Mouse (Mus musculus) ovary, postnatal 36 days (tissue): Measurements from ENCODE around the gene Col11a2.
A peak's percentile ranks its signal among the peaks of the same experiment; 100 is the strongest.
"Not testable (repeated sequence)": the region's sequence is repeated elsewhere in the genome, so short reads cannot be mapped to it uniquely, and the experiment has no call there.

Source experiments
- DNase-seq: peaks from one replicate; pipeline ENCODE4 v3.0.0; 2022; ENCODE audit warnings: low spot score, mixed read lengths

Gene Col11a2

DNA sequence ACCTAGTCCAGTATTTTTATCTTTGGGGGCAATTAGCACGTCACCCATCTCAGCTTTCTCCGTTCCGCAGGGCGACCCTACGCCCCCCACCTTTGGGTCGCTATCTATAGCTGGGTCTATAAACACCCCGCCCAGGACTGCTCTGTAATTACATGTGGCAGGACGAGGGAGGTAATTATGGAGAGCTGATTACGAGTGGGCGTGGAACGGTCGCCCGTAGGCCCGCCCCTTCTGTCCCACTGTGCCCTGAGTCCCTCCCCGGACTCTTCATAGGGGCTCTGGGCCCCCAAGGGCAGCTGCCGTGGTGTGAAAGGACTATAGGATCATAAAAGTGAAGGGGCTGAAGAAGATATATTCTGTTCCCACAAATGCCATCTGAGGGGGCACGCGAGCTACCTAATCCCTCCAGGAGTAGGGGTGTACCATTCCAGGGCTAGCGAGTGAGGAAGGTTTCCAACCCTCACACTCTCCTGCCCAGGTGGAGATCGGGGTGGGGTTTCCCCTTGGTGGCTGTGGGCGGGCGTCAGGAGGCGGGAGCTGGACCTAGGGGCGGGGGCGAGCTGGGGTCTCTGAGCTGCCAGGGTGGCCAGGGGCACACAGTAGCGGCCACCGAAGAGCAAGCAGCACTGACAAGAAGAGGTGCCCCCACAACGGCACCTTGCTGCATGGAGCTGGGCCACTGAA is at the start of gene Col11a2:
Gene Col11a2, plus strand, starts transcription at position 560 of the 684 bp plus-strand sequence.
- DNase-seq, result no peak

DNA sequence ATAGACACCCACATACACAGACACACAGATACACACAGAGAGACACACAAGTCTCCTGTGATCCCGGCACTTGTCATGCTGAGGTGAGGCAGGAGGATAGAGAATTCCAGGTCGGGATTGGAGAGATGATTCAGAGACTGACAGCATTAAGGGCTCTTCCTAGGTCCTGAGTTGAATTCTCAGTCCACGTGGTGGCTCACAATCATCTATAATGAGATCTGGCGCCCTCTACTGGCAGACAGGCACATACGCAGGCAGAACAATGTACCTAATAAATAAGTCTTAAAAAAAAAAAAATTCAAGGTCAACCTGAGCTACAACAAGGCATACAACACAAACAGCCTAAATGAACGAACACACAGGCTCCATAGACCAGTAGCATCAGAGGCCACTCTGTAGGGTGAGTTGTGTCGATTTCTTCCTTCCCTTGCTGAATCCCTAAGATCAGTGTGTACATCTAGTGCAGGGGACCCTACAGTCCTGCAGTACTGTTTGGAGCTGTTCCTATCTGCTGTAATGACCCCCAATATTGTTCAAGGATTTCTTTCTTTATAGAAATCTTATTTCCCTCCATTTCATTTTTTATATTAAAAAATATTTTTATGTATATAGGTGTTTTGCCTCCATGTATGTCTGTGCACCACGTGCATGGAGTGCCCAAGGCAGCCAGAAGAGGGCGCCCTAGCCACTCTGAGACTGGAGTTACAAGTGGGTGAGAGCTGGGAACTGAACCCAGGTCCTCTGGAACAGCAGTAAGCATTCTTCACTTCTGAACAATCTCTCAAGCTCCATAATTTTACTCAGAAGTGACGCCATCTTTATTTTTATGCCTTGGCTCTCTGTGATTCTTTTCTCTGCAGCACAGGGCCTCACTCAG is 47.2 kb upstream of the Col11a2 start:
- DNase-seq, result no peak

DNA sequence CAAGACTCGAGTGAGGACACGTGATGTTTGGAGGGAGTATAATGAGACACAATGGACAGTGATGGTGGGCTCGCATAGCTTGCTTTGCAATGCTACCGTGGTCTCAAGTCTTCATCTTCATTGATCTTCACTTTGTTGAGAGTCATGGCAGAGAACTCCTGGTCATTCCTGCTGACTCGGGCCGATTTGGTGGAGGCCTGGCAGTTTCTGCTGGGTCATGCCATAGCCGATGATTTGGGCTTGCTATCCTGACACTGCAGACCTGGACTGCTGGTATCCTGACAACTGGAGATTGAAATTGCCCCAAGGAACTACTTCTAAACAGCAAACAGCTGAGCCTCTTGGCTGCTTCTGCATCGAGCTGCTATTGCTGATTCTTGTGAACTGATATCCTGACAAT is 44.3 kb upstream of the Col11a2 start:
- no peak for DNase-seq

DNA sequence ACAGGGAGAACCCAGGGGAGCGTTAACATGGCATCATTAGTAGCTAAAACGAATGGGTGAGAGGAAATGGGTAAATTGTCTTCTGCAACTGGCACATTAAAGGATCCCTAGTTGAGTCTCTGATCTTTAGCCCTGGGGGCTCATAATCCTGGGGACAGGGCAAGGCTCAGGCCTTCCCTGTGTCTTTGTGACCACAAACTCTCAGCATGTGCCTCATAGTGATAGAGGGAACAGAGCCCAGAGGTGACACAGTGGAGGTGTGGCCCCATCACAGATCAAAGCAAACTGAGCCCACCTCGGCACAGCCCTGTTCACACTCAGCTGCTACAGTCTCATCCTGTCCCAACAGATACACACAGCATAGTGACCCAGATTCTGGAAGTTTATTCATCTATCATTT is 43.6 kb upstream of the Col11a2 start:
- no peak for DNase-seq

DNA sequence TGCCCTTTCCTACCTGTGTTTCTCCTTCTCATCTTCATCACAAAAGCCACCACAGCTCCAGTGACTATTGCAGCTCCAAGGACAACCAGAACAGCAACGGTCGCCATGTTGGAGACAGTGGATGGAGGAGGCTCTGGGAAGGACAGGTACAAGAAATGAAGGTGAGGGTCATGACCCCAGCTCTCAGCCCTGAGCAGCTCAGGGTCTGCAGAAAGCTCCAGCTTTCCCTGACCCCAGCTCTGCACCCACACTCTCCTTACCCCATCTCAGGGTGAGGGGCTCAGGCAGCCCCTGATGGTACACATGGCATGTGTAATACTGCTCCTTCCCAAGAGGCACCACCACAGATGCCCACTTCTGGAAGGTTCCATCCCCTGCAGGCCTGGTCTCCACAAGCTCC is 42.2 kb upstream of the Col11a2 start:
- DNase-seq, result not testable (repeated sequence)

DNA sequence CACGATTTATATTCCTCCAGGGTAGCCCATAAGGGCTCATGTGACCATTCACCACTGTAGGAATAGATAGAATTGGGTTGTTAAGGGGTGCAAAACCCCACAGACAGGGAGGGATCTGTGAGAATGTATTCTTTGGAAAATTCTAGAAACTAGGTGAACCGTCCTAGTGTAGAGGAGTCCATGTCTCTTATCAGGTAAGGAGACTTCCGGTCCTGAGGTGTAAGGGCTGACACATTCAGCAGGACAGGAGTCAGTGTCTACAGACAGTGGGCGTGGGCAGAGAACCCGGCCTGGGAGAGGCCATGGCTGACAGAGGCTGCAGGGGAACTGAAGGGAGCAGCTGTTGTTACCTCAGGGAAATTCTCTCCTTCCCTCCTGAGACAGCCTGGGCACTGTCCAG is 40.5 kb upstream of the Col11a2 start:
- DNase-seq, result not testable (repeated sequence)

DNA sequence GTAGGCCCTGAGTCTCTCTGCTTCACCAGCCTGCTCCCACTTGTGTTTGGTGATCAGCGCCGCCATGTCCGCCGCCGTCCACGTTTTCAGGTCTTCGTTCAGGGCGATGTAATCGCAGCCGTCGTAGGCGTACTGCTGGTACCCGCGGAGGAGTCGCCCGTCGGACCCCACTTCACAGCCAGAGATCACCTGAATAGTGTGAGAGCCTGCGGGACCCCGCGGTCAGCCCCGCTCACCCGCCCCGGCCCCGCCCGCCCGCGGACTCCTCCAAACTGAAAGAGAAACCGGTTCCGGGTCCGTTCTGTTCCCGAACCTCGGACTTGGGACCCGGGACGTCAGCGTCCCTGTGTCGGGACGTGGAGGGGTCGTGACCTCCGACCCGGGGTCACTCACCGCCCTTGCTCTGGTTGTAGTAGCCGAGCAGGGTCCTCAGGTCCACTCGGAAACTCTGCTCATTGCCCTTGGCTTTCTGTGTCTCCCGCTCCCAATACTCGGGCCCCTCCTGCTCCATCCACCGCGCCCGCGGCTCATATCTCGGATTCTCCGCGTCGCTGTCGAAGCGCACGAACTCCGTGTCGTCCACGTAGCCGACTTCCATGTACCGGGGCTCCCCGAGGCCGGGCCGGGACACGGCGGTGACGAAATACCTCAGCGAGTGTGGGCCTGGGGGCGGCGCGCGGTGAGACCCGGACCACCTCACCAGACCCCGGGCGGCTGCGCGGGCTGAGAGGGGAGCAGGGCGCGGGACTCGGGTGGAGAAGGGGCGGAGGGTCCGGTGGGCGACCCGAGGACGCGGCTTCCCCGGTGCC is 39.7 kb upstream of the Col11a2 start:
- DNase-seq, result no peak

DNA sequence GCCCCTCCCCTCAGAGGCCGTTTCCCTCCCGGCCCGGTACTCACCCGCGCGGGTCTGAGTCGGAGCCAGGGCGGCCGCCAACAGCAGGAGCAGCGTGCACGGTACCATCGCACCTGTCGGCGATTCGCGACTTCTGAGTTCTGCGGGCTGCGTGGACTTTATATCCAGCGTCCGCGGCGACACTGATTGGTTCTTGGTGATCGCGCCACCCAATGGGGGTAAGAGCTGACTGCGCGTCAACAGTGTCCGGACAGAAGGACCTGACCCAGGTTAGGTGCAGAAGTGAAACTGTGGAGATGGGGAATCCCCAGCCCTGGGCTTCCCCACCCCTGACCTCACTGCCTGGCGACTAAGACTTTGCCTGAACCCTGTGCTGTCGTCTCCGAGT is 39.1 kb upstream of the Col11a2 start, which contains the start of gene H2-K1:
Gene H2-K1, minus strand, starts transcription at position 198 of the 388 bp plus-strand sequence.
- peak; percentile 86 for DNase-seq

DNA sequence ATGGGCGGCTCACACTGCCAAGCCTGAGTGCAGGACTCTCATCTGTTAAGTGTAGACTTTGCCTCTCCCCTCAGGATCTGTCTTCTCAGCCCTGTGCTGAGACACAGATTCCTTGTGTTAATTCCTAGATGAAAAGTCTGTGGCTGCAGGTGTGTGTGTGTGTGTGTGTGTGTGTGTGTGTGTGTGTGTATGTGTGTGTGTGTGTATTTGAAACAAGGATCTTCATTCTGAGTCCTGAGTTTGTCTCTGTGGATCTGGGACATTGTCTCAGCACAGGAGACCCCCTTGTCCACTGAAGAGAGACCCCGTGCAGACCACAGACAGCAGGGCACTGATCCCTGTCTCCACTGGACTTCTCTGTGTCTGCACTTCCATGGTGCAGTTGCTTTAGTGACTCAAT is 38.4 kb upstream of the Col11a2 start:
- DNase-seq, result not testable (repeated sequence)

DNA sequence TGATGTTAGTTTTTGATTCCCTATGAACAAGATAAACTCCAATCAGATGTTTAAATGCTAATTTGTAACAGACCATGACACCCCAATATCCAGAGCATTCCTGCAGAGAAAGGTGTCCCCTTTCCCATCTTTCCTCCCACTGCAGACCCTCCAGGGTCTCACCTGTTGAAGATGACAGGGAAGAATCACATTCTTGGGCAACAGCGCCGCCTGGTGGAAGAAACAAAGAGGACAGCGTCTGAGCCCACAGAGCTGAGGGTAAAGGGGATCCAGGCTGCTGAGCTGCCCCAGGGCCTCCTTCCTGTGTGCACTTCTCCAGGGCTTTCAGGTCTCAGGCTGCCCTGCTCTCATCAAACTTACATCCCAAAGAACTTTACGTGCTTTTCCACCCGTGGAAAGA is 35.8 kb upstream of the Col11a2 start:
- no peak for DNase-seq

DNA sequence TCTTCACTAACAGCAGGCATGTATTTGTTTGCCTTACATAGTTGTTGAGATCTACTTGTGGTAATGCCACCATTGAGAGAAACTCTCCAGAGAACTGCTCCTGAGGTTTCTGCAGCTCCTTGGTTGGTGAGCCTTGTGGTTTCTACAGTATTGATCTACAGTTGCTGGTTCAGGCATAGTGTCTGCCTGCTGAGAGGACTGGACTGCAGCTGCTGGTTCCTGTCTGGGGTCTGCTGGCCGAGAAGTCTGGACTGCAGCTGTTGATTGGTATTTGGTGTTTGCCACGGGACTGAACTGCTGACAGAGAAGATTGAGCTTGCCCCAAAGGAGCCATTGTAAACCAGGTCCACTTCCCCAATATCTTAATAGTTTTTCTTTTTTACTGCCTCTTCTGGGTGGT is 32.7 kb upstream of the Col11a2 start:
- DNase-seq, result no peak

DNA sequence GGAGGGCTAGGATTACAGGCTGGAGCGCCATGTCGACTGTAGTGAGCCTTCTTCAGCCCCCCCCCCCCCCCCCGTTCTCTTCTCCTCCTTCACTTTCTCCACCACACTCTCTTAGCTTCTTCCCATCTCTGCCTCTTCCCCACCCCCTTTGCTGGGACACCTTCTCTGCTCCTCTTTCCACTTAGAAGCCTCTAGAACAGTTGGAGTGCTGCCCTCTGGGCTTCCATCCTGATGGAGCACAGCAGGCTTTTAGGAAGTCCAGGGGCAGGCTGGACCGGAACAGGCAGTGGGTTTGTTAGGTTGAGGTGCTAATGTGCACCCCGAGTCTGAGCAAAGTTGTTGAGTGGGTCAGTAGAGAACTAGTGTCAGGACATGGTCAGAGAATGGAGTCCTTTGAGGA is 29.1 kb upstream of the Col11a2 start:
- DNase-seq, result no peak

DNA sequence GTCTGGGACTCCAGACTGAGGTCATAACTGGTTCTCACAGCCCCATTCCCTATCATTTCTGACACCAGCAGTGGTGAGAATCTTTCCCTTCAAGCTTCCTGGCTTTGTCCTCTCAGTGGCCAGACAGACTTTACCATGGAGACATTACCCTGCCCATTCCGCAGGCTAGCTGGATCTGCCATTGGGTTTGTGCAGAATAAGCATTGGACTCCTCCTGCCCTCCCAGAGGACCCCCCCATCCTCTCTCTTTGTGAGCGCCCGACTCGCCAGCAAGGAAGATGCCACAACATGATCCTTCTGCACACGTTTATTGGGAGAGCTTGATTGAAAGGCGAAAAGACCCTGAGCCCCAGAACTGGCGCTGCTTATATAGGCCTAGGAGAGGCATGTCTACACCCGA is 25.8 kb upstream of the Col11a2 start:
- DNase-seq, result no peak

DNA sequence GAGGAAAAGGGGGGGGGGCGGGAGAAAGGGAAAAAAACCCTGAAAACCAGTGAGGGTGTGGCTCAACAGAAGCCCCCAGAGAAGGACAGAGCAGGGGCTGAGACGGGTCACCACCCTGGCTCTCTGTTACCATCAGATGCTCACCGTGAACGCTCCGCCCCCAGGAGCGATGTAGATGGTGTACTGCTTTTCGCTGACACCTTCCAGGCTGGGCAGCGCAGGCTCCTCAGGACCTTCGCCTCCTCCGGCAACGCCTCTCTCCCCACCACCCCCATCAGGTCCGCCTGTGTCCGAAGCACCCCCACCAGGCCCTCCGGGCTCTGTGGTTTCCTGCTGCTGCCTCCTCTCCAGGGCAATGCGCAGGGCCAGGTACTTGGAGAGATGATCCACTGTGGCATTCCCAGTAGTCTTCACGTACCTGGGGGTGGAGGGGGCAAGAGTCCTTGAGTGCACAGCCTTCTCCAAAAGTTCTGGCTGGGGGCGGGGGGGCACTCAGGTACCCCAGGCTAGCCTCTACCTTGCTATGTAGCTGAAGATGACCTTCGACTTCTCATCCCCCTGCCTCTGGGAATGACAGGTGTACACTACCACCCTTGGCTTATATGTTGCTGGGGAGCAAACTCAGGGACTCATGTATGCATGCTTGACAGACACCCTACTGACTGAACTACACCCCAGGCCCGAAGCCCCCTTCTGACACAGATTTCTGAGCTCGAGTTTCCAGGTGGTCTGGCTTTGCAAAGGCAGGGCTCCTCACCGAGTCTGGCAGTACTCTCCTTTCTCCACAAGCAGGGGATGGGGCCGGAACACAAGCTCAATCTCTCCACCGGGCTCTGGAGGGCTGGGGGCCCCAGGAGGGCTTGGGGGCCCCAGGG is 17.5 kb upstream of the Col11a2 start:
- DNase-seq, result no peak

DNA sequence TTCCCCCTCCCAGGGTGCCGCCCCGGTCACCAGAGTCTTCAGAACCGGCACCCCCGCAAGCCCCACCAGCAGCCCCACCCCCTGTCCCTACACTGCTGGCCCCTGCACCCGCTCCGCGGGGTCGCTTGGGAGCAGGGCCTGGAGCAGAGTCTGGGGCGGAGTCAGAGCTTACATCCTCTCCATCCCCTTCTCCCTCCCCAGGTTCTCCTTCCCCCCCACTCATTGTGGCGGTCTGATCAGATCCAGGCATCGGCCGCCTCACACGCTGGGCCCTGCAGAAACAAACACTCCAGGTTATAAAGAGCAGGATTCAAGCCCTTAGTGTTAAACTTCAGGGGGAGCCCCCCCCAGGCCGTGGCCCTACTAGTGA is 16.8 kb upstream of the Col11a2 start:
- no peak for DNase-seq

DNA sequence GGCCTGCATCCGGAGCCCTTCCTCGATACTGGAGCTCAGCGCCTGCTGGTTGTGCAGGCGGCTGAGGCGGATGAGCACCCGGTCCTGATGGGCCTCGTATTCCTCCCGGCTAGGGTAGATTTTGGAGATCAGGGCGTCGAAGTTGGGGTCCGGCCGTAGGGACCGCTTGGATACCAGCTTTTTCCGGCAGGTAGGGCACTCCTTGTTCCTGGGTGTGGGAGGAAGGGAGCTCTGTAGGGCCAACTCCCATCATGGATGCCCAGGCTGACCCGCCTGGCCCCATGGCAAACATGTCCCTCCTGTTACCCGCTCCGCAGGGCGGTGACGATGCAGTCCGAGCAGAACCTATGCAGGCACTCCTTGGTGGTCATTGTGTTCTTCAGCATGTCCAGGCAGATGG is 16.2 kb upstream of the Col11a2 start:
- peak; percentile 12 for DNase-seq

DNA sequence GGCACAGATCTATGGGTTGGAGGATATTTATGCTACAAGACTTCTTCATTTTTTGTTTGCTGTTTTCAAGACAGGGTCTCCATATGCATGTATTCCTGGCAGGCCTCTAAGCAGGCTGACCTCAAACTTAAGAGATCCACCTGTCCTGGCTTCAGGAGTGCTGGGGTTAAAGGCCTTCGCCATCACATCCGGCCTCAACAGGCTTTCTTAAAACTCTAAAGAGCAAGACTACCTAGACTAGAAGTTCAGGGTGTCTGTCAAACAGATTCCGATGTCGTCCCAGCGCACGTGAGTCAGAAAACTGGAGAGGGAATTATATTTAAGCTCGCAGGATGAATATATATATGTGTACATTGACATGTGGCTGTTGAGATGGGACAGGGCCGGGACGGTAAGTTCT is 15.6 kb upstream of the Col11a2 start:
- no peak for DNase-seq

DNA sequence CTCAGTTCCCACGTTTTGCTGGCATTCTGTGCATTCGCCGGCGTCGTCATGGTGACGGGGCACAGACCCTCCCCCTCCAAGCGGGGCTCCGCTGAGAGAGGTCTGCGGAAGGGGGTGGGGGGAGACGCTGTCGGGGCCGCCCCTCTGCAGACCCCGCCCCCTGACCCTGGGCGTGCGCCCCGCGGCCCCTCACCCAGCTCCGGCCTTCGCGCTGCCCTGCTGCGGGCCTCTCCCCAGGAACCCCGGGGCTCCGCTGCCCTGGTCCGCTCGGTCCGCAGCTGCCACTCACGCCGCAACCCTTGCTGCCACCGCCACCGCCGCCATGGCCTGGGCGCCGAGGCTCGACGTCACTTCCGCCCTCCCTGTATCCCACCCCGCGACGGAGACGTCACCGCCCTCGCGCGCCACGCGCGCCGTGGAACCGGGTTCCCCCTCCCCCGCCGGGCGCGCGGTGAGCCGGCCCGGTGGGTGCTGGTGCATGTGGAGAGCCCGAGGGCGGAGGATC is 14.9 kb upstream of the Col11a2 start, which contains the start of gene Ring1:
Gene Ring1, minus strand, starts transcription at position 364 of the 505 bp plus-strand sequence.
- DNase-seq, result peak; percentile 86

DNA sequence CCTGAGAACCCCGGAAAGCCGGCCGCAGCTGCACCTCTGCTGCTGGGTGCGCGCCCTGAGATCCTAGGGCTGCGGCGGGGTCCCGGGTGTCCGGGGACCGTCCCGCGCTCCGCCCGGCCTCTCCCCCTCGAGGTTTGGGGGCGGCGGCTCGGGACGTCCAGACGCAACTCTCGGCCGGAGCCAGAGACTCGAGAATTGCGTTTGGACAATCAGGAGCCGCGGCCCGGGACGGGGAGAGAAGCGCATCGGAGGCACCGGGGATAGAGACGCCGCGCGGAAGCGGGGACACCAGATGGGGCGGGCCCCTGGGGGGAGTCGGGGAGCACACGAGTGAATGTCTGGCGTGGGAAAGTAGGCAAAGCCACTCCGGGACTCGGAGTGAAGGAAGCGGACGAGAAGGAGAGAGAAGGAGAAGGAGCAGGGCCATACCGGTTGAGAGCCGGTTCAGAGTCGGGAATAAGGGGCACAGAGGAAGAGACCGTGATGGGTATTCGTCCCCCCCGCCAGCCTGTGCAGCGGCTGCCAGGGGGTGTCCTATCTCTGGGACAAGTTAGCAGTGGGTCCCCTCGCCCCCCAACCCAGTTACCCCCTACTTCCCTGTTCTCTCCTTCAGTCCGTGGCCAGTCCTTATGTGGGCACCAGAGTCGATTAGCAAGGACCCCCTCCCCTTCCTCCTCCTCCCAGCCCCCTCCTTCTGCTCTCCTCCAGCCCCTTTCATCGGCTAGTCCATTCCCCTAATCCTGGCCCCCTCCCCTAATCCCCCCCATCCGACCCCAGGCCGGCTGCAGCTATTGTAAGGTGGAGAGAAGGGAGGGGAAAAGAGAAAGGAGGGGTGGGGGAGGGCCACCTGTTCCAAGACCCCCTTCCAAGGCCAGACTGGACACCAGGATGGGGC is 14.1 kb upstream of the Col11a2 start:
- DNase-seq, result no peak

DNA sequence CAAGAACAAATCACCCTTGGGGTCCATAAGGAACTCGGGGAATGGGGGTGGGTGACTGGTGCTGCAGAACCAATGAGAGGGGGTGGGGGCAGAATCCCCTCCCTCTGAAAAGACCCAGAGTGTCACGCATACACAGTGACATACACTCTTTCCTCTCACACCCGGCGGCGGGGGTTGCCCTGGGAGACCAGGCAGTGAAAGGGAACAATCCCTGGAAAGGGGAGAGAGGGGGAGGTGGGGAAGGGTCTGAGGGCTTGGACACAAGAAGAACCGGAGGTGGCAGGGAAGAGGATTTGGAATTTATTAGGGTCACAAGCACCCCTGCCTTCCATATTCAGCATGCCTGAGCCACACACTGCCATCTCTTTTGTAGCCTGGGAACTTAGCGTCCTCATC is 13.5 kb upstream of the Col11a2 start:
- no peak for DNase-seq
